Mouse (Mus musculus) CH12.LX (cell line): ENCODE measurements around the gene S100a6. TPM values are rescaled to one million over a fixed set of nuclear protein-coding genes. Genes with fewer than 3 reads are reported as not detected.

ENCODE experiments used
- DNase-seq: peaks from one replicate; pipeline ENCODE4 v3.0.0-alpha.2; 2013; ENCODE audit errors: extremely low read depth
- H3K27ac ChIP-seq: 2 replicates; pipeline ENCODE4 v1.5.1; 2012; ENCODE audit warnings: low read depth, mild to moderate bottlenecking, control low read depth, moderate library complexity; ENCODE audit not compliant: insufficient read depth
- H3K27me3 ChIP-seq: replicated peaks from 2 replicates; pipeline ENCODE3; 2012; ENCODE audit warnings: inconsistent platforms
- H3K36me3 ChIP-seq, 2 experiments: replicated peaks in 1 of 2; 2 replicates each; pipeline versions ENCODE3 to v1.6.1; 2012; ENCODE audit warnings: inconsistent platforms in 1 of 2, low read length in 1 of 2, mild to moderate bottlenecking in 1 of 2, mixed read lengths in 1 of 2, moderate library complexity in 1 of 2; ENCODE audit not compliant: control insufficient read depth in 1 of 2, insufficient read depth in 1 of 2
- H3K4me1 ChIP-seq, 2 experiments: 2 replicates each; pipeline ENCODE4 v1.6.1; 2012; ENCODE audit warnings: inconsistent platforms in 1 of 2, moderate library complexity in 1 of 2; ENCODE audit not compliant: insufficient read depth in 2 of 2, control insufficient read depth in 1 of 2
- H3K4me2 ChIP-seq: 2 replicates; pipeline ENCODE4 v1.6.1; 2012; ENCODE audit warnings: low read depth, mild to moderate bottlenecking, control low read depth; ENCODE audit not compliant: poor library complexity, insufficient read depth, severe bottlenecking
- H3K4me3 ChIP-seq, 3 experiments: fragments of 150-350 bp in 1 of 3; sonication (generic) in 1 of 3; replicated peaks in 1 of 3; 2 replicates each; pipeline versions ENCODE3 to v1.5.1; 2011 to 2012; ENCODE audit warnings: low read depth in 2 of 3, low read length in 2 of 3, mild to moderate bottlenecking in 2 of 3, moderate library complexity in 2 of 3, control low read depth in 1 of 3, improper control_type of control experiment in 1 of 3, inconsistent platforms in 1 of 3, mixed read lengths in 1 of 3; ENCODE audit not compliant: poor library complexity in 1 of 3
- H3K79me2 ChIP-seq: replicated peaks from 2 replicates; pipeline ENCODE4 v1.6.1; 2012; ENCODE audit warnings: mild to moderate bottlenecking, moderate library complexity; ENCODE audit not compliant: control insufficient read depth, poor library complexity, insufficient read depth, severe bottlenecking; ENCODE audit errors: extremely low read depth
- H3K9ac ChIP-seq: 2 replicates; pipeline ENCODE4 v1.6.1; 2012; ENCODE audit warnings: low read depth, mild to moderate bottlenecking, control low read depth, moderate library complexity; ENCODE audit not compliant: insufficient read depth
- H3K9me3 ChIP-seq: replicated peaks from 2 replicates; pipeline ENCODE3; 2012; ENCODE audit warnings: low read length, inconsistent platforms, mixed read lengths
- BHLHE40 ChIP-seq: IDR thresholded peaks from 2 replicates; pipeline ENCODE4 v1.6.1; 2011; ENCODE audit warnings: mild to moderate bottlenecking, low read depth, low read length, improper control_type of control experiment
- ETS1 ChIP-seq: conservative IDR thresholded peaks from 2 replicates; pipeline ENCODE4 v1.6.1; 2012; ENCODE audit warnings: low read depth, mild to moderate bottlenecking, inconsistent platforms, low read length, improper control_type of control experiment, moderate library complexity
- GABPA ChIP-seq: IDR thresholded peaks from 2 replicates; pipeline ENCODE4 v1.6.1; 2012; ENCODE audit warnings: low read depth, low read length, improper control_type of control experiment, inconsistent platforms; ENCODE audit not compliant: insufficient replicate concordance
- HCFC1 ChIP-seq: IDR thresholded peaks from 2 replicates; pipeline ENCODE4 v1.6.1; 2012; ENCODE audit warnings: low read depth, mild to moderate bottlenecking, inconsistent platforms, low read length, improper control_type of control experiment
- KAT2A ChIP-seq: IDR thresholded peaks from 2 replicates; pipeline ENCODE4 v1.6.1; 2012; ENCODE audit warnings: low read length, improper control_type of control experiment, inconsistent platforms; ENCODE audit not compliant: insufficient replicate concordance
- MAFK ChIP-seq: IDR thresholded peaks from 2 replicates; pipeline ENCODE4 v1.6.1; 2011; ENCODE audit warnings: low read length, improper control_type of control experiment; ENCODE audit not compliant: insufficient replicate concordance
- MAX ChIP-seq: IDR thresholded peaks from 2 replicates; pipeline ENCODE4 v1.6.1; 2011; ENCODE audit warnings: low read length, improper control_type of control experiment
- MAZ ChIP-seq: IDR thresholded peaks from 2 replicates; pipeline ENCODE4 v1.6.1; 2012; ENCODE audit warnings: low read depth, mild to moderate bottlenecking, inconsistent platforms, low read length, improper control_type of control experiment, moderate library complexity
- MEF2A ChIP-seq: IDR thresholded peaks from 2 replicates; pipeline ENCODE4 v1.6.1; 2014; ENCODE audit warnings: low read depth, mild to moderate bottlenecking, inconsistent platforms, low read length, improper control_type of control experiment, borderline replicate concordance
- MYC ChIP-seq: IDR thresholded peaks from 2 replicates; pipeline ENCODE4 v1.6.1; 2011; ENCODE audit warnings: low read depth, mild to moderate bottlenecking, improper control_type of control experiment, low read length
- NRF1 ChIP-seq: IDR thresholded peaks from 2 replicates; pipeline ENCODE4 v1.6.1; 2014; ENCODE audit warnings: low read depth, mild to moderate bottlenecking, inconsistent platforms, low read length, improper control_type of control experiment, moderate library complexity
- POLR2A ChIP-seq: IDR thresholded peaks from 2 replicates; pipeline ENCODE4 v1.6.1; 2011; ENCODE audit warnings: low read depth, mild to moderate bottlenecking, improper control_type of control experiment, low read length
- POLR2AphosphoS2 ChIP-seq: IDR thresholded peaks from 2 replicates; pipeline ENCODE4 v1.6.1; 2011; ENCODE audit warnings: low read depth, low read length, improper control_type of control experiment
- RCOR1 ChIP-seq: conservative IDR thresholded peaks from 2 replicates; pipeline ENCODE4 v1.6.1; 2012; ENCODE audit warnings: low read depth, mild to moderate bottlenecking, inconsistent platforms, low read length, improper control_type of control experiment
- SIN3A ChIP-seq: IDR thresholded peaks from 2 replicates; pipeline ENCODE4 v1.6.1; 2012; ENCODE audit warnings: low read length, improper control_type of control experiment, inconsistent platforms
- SMC3 ChIP-seq: IDR thresholded peaks from 2 replicates; pipeline ENCODE4 v1.6.1; 2011; ENCODE audit warnings: low read depth, low read length, improper control_type of control experiment
- TBP ChIP-seq: conservative IDR thresholded peaks from 2 replicates; pipeline ENCODE4 v1.6.1; 2011; ENCODE audit warnings: low read depth, low read length, improper control_type of control experiment
- TCF12 ChIP-seq: IDR thresholded peaks from 2 replicates; pipeline ENCODE4 v1.6.1; 2014; ENCODE audit warnings: low read depth, mild to moderate bottlenecking, inconsistent platforms, low read length, improper control_type of control experiment
- UBTF ChIP-seq: IDR thresholded peaks from 2 replicates; pipeline ENCODE4 v1.6.1; 2012; ENCODE audit warnings: low read depth, mild to moderate bottlenecking, inconsistent platforms, low read length, improper control_type of control experiment, moderate library complexity
- USF1 ChIP-seq: IDR thresholded peaks from 2 replicates; pipeline ENCODE4 v1.6.1; 2014; ENCODE audit warnings: low read depth, mild to moderate bottlenecking, inconsistent platforms, low read length, improper control_type of control experiment
- ZC3H11A ChIP-seq: IDR thresholded peaks from 2 replicates; pipeline ENCODE4 v1.6.1; 2012; ENCODE audit warnings: low read depth, mild to moderate bottlenecking, inconsistent platforms, low read length, improper control_type of control experiment
- ZMIZ1 ChIP-seq: IDR thresholded peaks from 2 replicates; pipeline ENCODE4 v1.6.1; 2012; ENCODE audit warnings: low read depth, mild to moderate bottlenecking, inconsistent platforms, low read length, improper control_type of control experiment
- dilution Hi-C: fragments of 300-500 bp; cut with MboI; formaldehyde crosslinking; loops from 2 replicates; pipeline ENCODE4 v1.14.3; 2020; ENCODE audit warnings: low sequenced_read_pairs; ENCODE audit not compliant: extremely low pct_unique_long_range_greater_than_20kb, extremely low pct_ligation_motif_present
- in situ Hi-C: fragments of 300-500 bp; cut with MboI; formaldehyde crosslinking; loops from 3 replicates; pipeline ENCODE4 v1.14.3; 2019; ENCODE audit warnings: low sequenced_read_pairs, low pct_ligation_motif_present, low pct_unique_long_range_greater_than_20kb, mixed read lengths
- polyA plus RNA-seq: library from polyadenylated mRNA; unstranded; fragments of >175 nt; gene quantifications from 2 replicates; pipeline ENCODE4 v1.2.1, GENCODE M21; 2012; ENCODE audit warnings: low read depth; ENCODE audit not compliant: insufficient read length
- total RNA-seq, 2 experiments: library from RNA; depleted of rRNA; stranded (reverse); fragments of 300-350 nt in 1 of 2; fragments of >200 nt in 1 of 2; gene quantifications; 2 replicates each; pipeline ENCODE4 v1.2.3; 2012 to 2014

The S100a6 gene
- total and polyA plus RNA-seq, 3 experiments, result not detected

GRCm38 (mm10) chr3:90625496-90625895, 12.8 kb downstream of the S100a6 start:
- Histone ChIP-seq H3K27me3 (no peaks in the 10 kb centered on the region), H3K9me3 (no peaks in the 10 kb centered on the region), H3K4me2 (no peak overlapping the region), H3K9ac (no peak overlapping the region), H3K4me1 (peaks cover 0 to 20% of the 10 kb centered on the region in 2 experiments; a peak in 2 of 4 replicates), H3K27ac (no peak overlapping the region), H3K4me3 (no peak overlapping the region), H3K36me3 (no peaks in the 10 kb centered on the region), H3K79me2 (no peaks in the 10 kb centered on the region)
- TF ChIP-seq BHLHE40, result no peak
- TF ChIP-seq TBP, result no peak
- TF ChIP-seq USF1, result no peak
- TF ChIP-seq POLR2AphosphoS2, result no peak
- TF ChIP-seq ETS1, result no peak
- no peak for TF ChIP-seq RCOR1
- TF ChIP-seq MAX, result no peak
- TF ChIP-seq ZMIZ1, result no peak
- DNase-seq, result no peak
- dilution Hi-C loops (no loop called here), in situ Hi-C loops (no loop called here)

GRCm38 (mm10) chr3:90626266-90627021, 13.8 kb downstream of the S100a6 start:
- dilution Hi-C loops (no loop called here), in situ Hi-C loops (no loop called here)
- DNase-seq, result no peak

GRCm38 (mm10) chr3:90627366-90627765, 14.7 kb downstream of the S100a6 start:
- Histone ChIP-seq H3K36me3 (no peaks in the 10 kb centered on the region), H3K4me1 (peaks cover 0 to 9% of the 10 kb centered on the region in 2 experiments; a peak in 1 of 4 replicates), H3K9me3 (no peaks in the 10 kb centered on the region), H3K4me3 (no peak overlapping the region), H3K27me3 (no peaks in the 10 kb centered on the region), H3K4me2 (no peak overlapping the region), H3K79me2 (no peaks in the 10 kb centered on the region), H3K9ac (no peak overlapping the region), H3K27ac (no peak overlapping the region)
- dilution Hi-C loops, result no loop called here
- in situ Hi-C loops, result no loop called here
- TF ChIP-seq UBTF (no peak), TCF12 (no peak), HCFC1 (no peak), MEF2A (no peak), SMC3 (no peak), BHLHE40 (no peak), NRF1 (no peak), MAZ (no peak), SIN3A (no peak), ZC3H11A (no peak), TBP (no peak), ZMIZ1 (no peak), USF1 (no peak), MAFK (no peak), POLR2A (no peak)
- DNase-seq, result no peak

More at GRCm38 (mm10) chr3:90626266-90627021, 13.8 kb downstream of the S100a6 start:
- Histone ChIP-seq H3K9ac (no peak overlapping the region), H3K79me2 (no peaks in the 10 kb centered on the region), H3K4me2 (no peak overlapping the region), H3K9me3 (no peaks in the 10 kb centered on the region), H3K27ac (no peak overlapping the region), H3K27me3 (no peaks in the 10 kb centered on the region), H3K4me3 (no peak overlapping the region), H3K36me3 (no peaks in the 10 kb centered on the region), H3K4me1 (peaks cover 0 to 15% of the 10 kb centered on the region in 2 experiments; a peak in 2 of 4 replicates)
- no peak for TF ChIP-seq MAX
- no peak for TF ChIP-seq ETS1
- TF ChIP-seq KAT2A, result no peak
- no peak for TF ChIP-seq MYC
- TF ChIP-seq GABPA, result no peak
